Mouse (Mus musculus) right cerebral cortex, adult 2 months (tissue): ENCODE data around the gene Wasl.
A peak's percentile ranks its signal among the peaks of the same experiment; 100 is the strongest.

ENCODE experiments used
- DNase-seq, 2 experiments: peaks; one replicate each; pipeline ENCODE4 v3.0.0; 2021 to 2022; ENCODE audit warnings: low spot score in 2 of 2

Wasl gene

DNA sequence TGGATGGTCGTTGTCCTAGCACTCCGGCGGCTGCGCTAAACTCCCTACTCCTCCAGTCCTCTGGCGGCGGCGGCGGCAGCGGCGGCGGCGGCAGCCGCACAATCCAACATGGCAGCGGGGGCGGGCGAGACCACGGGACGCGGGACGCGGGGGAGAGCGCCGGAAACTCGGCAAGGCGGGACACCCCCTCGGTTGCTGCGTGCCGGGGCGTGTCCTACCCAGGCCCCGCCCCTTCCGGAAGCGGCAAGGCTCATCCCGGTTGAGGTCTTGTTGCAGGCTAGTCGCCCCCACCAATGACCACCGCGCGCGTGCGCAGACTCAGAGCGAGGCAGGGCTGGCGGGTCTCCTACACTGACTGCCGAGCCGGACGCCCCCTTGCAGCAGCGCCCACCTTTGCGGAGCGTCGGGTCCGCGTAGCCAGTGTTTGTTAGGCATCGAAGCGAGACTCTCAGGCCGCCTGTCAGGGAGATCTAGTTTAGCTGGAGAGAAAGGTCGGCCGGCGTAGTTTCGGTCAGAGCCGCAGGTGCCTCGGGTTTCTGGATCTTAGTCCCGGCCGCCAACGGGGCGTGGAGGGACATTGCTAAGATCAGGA lies at the start of gene Wasl:
Gene Wasl, minus strand, starts transcription at position 143 of the 592 bp plus-strand sequence.
- DNase-seq: peak; percentile 98

DNA sequence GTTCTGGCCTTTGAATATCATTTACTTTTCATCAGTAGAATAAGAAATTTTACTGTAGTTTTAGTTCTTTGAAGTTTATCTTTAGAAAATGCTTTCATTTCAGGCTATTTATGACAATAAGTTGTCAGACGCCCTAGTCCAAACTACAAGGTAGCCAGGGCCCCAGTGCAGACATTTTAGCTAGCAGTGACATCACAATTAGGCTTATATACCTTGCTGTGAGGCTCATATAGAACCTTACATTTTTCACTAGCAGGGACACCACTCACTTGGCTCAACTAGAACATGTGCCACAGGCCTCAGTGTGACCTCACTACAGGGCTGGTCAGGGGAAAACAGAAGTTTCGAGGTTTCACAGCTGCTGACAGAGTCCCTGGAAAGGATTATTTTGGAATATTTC lies 42.7 kb upstream of the Wasl start:
- no peak for DNase-seq

DNA sequence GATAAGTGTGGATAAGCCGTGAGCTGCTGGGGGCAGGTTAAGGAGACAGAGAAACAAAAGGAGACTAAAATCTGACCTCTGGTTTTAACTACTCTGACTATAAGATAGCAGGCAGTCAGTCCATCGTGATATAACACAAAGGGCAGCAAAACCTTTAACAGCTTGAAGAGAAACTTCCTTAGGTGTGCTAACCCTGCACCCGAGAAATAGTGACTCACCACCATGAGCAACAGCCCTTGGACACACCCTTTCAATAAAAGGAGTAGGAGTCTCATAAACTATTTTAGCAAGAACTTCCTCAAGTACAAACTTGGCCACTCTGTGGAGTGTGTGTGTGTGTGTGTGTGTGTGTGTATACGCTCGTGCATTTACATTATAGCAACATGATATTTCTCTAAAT lies 42.3 kb upstream of the Wasl start:
- DNase-seq: no peak

DNA sequence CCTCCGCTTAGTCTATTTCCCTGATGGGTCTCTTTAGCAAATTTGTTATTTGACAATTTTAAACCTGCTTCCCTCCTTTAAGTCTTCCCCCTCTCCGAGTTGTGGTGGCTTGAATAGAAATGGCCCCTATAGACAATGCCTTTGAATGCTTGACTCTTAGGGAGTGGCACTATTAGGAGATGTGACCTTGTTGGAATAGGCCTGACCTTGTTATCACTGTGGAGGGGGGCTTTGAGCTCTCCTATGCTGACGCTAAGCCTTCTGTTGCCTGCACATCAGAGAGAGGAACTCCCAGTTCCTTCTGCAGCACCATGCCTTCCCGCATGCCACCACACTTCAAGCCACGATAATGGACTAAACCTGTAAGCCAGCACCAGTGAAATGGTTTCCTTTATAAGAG lies 32.4 kb upstream of the Wasl start:
- no peak for DNase-seq

DNA sequence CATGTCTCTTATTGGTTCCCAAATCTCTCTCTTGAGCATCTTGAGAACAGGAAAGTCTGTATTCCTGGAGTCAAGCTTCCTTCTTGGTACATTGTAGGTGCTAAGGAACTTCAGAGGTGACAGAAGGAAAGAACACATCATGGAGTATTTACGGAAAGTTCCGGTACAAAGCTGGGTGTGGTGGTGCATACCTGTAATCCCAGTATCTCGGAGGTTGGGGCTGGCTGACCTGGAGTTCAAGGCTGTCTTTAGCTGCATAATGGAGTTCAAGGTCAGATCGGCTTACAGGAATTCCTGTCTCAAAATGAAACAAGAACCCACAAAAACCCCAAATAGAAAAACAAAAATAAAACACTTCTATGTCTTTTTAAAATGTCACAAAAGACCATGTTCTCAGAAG lies 31.3 kb upstream of the Wasl start:
- DNase-seq: no peak

DNA sequence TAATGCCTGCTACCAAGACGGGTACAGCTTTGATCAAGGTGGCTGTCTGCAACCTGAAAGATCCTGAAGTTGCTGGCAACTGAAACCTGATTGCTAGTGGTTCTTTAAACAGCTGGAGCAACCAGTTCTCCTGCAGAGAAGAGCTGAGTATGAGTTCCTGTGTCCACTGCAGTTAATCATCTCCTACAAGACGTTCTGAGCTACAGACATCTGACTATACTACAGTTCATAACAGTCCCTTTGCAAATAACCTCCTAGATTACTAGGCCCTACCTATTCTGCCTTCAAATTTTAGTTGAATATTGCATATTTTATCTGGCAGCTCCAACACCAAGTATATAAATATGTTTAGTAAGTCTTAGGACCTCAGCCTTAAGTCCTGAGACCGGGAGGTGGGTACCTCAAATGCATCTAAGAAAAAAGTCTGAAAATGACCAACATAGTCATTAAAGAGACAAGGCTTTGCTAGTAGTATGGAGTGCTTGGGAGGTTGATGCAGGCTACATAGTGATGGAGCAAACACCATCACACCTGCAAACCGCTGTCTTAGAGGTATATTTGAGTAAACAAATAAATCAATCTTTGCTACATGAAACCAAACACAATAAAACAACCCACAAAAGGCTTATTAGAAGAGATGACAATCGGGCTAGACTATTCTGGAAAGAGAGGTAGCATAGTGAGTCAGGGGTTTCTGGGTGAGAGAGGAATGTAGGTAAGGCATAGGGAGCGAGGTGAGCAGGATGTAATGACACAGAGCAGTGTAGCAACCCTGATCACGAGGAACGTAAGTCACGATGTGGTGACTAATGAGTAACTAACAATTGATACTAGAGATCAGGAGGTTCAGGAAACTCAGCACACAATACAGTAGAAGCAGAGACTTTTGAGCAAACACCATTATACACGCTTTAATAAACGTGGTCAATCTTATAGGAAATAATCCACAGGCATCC lies 29.9 kb upstream of the Wasl start:
- DNase-seq: no peak

DNA sequence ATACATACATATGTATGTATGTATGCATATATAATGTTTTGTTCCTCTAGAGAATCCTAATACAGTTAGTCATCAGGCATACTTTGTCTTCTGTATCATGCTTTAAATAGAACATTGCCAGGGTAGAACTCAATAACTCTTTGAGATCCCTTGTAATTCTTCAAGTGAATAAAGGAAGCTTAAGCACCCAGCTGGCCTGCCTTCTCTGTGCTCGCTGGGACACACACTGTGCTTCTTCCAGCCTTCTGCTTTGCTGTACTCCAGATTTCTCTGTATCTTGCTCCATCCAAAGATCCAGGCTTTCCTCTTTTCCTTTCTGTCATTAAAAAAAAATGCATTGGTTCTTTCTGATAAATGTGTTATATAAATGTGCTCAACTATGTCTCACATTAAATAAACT lies 23.1 kb upstream of the Wasl start:
- no peak for DNase-seq

DNA sequence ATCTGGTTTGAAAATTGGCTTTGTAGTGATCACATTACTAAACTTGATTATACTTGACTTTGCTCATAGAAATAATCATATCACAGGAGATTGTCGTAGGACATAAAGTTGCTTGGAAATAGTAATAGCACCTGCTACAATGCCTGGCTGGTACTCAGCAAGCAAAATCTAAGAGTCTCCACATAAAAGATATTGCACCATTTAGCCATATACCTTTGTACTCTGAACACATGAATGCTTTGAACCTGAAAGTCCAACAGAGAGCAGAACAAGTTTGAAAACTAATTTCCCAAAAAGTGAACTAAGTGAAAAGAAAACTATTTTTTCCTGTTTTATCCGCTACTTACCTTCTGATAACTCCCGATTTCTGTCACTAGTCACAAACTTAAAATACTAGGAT lies 18.3 kb upstream of the Wasl start:
- DNase-seq: no peak

DNA sequence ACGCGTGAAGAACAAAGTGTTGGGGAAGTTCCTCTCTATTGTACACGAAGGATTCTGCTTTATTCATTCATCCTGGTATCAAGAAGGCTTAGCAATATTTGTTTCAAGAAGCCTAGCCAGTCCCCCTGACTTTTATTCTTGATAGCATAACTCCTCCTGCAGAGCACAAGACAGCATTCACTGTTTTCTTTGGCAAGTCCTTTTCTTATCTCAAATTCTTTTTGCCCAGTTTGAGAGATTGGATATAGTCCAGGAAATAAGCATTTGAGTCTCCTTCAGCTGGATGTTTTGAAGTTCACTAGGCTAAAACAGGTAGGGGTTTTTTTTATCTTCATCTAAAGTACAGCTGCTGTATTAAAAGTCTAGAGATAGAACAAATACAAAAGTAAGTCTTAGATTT lies 3.0 kb upstream of the Wasl start:
- DNase-seq: no peak

DNA sequence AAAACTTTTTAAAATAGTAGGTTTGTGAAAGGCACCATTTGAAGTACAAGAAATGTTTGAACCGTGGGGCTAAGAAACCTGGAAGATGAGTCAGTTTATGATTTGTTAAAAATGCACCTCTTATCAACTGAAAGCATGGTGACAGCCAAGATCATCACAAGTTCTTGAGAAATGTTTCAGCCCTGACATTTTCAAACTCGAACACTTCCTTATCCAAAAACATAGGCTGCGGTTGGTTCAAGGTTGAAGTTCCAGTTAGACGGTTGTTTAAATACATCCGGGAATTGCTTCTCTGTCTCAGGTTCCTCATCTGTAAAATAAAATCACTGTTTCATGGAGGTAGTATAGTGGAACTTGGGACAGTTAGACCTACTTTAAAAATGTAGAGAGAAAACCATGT lies 1.4 kb upstream of the Wasl start:
- no peak for DNase-seq

DNA sequence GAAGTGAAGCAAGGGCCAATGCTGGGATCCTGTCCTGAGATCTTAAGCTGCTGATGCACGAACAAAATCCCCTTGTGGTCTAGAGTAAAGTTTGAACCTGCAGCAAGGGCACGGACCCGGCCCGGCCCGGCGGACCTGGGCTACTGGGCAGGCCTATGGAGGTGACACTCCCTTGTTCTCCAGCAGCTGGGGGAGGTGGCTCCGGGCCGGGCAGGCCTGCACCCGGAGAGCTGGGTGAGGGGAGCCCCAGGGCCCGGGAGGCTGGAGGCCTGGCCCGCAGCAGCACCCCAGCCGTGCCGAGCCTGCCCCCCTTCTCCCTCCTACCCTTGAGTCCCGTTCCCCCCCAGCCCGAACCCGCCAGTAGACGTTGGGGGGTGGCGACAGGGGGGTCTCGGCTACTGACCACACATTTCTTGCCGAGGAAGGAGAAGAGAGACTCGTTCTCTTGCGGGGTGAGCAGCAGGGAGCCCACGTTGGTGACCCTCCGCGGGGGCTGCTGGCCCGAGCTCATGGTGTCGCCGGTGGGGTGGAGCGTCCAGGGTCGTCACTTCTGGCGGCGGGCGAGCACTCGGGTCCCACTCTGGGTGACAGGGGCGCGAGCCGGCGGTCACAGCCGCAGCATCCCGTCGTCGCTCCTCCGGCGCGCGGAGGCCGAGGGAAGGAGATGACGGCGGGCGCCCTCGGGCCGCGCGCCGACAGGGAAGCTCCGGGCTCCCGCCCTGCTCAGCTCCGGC lies 509 bp downstream of the Wasl start:
- peak; percentile 40 to 47 for DNase-seq

DNA sequence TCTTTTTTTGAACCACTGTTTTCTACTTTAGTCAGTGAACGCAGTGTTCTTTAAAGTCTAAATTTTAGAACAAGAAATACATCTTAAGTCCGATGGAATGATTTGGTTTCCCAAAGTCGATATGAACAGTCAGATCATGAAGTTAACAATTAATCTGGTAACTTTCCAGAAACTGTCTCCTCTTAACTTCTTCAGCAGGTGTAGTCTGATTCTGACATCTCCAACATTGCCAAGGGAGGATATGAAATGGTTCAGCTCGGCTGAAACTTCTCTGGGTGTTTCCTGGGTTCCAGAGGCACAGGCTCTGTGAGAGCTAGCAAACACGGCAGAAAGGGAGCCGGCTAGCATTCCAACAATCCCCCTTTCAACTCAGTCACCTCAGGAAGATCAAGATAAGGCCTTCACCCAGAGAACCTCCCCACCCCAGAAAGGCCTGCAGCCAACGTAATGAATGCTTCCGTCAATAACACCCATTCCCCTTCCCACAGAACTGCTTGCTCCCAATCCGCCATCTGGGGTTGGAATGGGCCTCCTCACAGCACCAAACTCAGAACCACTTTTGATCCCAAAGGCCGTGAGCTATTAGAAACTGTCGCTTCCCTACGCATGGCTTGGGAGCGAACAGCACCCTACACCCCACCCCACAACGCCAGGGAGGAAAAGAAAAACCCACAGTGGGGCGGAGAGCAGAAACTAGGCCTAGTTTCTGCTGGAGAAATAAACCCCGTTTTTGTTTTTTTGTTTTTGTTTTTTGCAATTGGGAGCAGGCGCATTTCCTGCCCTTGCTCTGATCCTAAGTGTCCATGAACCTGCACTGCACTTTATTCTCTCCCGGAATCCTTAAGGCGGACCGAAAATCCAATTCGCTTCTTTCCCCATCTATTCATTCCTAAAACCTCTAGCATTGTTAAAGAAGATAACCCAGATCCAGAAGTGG lies 1.3 kb downstream of the Wasl start:
- peak; percentile 28 to 34 for DNase-seq

DNA sequence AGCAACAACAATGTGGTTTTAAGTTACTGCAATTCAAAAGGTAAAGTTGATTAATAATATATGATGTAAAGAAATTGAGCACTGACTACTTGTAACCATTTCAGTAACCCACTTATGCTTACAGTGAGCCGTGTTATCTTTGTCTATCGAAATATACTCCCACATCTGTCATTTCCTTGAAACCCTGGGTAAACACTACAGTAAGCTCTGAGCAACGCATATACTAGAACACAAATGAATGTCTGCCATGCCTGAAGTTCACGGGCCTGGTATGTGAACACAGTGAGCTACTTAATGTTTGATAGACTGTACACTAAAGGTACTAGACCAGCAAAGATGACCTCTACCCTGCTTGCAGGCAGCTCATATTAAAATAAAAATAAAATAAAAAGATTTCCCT lies 2.3 kb downstream of the Wasl start:
- DNase-seq: no peak

DNA sequence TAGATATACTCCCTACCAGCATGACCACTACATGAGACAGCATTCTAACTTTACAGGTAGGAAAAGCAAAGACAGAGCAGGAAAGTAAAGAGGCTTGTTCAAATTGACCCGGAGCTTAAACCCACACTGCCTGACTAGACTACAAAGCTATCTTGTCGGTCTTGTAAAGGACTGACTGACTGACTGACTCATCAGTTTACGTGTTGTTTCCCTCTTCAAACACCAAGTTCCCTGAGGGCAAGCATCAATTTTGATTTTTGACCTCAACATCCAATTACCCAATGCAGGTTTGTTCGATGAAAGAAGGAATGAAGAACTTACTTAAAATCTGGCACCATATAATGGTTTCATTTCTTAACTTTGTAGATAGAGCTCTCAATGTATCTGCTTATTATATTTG lies 2.9 kb downstream of the Wasl start:
- no peak for DNase-seq

DNA sequence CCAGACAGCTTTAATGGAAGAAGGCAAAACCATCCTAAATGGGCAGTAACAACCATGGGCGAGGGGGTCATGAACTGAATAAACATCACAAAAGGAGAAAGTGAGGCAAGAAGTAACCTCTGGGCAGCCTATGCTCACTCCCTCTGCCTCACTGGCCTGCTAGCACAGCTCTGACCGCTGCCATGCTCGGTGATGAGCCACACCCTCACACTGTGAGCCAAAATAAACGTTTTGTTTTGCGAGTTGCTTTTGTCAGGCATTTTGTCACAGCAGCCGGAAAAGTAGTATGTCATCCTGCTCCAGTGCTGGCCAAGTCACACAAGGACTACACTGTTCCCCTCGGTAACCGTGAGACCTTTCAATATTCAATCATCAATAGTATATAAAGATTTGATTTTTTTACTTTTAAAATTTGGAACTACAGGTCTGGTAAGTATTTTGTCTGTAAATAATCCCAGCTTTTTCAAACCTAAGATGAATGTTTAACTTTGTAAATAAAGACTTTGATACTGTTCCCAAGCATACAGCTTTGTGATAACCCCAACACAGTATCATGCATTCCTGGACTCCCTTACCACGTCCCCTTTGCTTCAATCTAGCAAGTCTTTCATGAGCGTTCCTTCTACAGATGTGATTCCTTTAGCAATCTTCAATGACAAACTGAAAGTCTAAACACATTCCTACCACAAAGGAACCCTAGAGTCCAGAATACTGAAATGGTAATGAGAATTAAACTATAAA lies 7.0 kb downstream of the Wasl start:
- no peak for DNase-seq

DNA sequence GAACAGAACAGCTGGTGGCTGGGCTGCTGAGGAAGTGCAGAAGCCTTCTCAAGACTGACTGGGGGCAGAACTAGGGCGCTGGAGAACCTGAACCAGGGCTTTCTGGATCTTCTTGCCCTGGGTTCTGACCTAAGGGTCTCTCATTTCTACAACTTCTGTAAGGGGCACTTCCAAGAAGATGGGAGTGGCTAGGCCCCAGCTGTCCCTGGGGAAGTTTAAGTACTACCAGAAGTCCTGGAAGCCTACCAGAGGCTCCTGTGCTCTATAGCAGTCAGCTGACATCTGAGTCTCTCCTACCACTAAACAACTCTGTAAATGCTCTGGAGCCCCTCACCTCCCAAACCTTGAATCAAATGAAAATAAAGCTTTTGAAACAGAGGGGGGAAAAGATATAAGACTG lies 8.7 kb downstream of the Wasl start:
- no peak for DNase-seq

DNA sequence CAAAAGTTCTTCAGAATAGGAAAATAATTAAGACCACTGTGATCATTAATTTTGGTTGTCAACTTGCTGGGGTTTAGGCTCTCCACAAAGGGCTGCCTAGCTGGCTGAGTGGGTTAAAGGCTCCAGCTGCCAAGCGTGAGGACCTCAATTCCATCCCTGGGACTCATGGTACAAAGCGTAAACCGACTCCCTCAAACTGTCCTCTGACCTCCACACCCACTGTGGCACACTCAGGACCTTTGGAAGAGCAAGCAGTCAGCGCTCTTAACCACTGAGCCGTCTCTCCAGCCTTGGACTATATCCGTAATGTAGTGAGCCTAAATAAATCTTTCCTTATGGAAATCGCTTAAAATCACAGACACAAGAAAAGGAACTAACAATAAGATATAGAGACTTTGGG lies 13.3 kb downstream of the Wasl start:
- no peak for DNase-seq

DNA sequence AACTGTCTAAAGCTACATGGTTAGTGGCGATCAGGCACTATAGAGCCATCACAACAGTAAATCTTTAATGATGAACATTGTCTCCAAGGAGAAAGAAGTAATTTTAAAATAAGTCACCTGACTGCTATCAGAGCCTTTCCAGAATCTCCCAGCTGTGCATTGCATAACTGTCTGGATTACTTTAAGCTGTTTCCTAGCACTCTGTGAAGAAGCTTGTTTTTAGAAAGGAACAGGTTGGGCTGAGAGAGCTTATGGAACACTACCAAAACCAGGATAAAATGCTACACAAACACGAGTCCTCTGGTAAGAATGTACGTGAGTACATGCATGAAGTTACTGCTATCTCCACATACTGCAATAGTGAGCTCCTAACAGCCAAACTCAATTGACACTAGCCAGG lies 14.1 kb downstream of the Wasl start:
- DNase-seq: no peak

DNA sequence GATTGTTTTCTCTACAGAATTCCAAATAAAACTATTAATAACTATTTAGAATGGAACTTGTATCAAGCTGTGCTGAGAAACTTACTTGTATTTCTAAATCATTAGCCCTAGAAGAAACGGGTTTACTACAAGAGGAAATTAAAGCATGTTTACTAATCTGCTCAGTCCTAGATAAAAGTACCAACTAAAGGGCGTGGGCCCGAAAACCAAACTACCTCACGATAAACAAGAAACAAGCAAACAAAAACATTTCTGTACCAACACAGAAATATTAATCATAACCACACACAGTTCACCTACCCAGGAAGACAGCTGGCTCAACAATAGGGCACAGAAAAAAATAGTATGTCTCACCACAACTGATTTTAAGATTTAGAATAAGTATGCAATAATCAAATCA lies 16.4 kb downstream of the Wasl start:
- no peak for DNase-seq

DNA sequence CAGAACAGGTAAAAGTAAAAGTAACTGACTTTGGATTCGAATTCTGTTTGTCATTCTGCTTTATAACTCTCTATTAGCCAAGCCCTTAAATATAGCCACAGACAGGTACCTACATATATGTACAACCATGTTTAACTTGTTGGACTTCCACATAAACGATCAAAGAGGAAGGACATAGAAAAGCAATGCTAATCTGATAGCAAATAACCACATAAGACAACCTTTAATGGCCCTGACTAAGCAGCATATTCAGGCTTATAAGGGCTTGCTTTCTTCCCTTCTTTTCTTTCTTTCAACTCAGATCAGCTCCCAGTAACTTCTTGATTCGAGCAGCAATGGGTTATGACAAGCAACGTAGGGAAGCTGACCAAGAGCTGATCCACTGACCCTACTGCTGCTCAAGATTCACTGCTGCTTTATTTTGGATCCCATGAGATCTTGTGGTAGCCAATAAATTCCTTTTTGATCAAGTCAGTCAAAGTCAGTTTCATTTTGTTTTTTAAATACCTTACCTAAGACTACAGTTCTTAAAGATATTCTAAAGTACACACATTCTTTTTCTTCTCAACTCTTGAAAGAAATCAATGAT lies 17.6 kb downstream of the Wasl start:
- no peak for DNase-seq
